Mouse (Mus musculus): ENCODE measurements around the gene Iglon5. TPM values are rescaled to one million over a fixed set of nuclear protein-coding genes. Genes with fewer than 3 reads are reported as not detected.

Iglon5 gene
- total and polyA plus RNA-seq, 2 experiments from 2014 or later = 0.08 TPM; not detected in 1

DNA sequence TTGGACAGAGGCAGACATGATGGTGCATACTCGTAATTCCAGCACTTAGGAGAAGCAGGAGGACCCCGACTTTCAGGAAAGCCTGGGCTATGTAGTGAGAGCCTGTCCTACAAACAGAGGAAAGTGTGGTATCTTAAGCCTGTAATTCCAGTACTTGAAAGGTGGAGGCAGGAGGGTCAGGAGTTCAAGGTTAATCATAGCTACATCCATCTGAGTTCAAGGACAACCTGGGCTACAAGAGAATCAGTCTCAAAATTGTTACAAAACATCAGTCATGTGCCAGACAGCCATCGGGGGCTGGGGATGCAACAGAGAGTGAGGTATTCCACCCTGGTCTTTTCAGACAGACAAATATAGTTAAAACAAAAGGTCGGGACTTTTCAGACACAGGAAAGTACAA, 57.0 kb downstream of the Iglon5 start:
- DNase-seq (ENCODE audit: low spot score) = no peak
- no peaks in the 10 kb centered on the region for H3K9me3 ChIP-seq (replicated peaks; ENCODE audit: control insufficient read depth, low read length)
- 46% methylated on average over 4 of the region's 4 CpGs for WGBS
- no peaks in the 10 kb centered on the region for H3K36me3 ChIP-seq (replicated peaks; ENCODE audit: control insufficient read depth, insufficient read depth, low read length)
- H3K9ac ChIP-seq (replicated peaks; ENCODE audit: low read depth, low read length) = no peak overlapping the region
- no peaks in the 10 kb centered on the region for H3K4me1 ChIP-seq (ENCODE audit: control insufficient read depth, insufficient read depth)
- no peaks in the 10 kb centered on the region for H3K27me3 ChIP-seq (ENCODE audit: control insufficient read depth, insufficient read depth, low read length)
- H3K4me3 ChIP-seq (ENCODE audit: low read depth, low read length) = no peak overlapping the region
- ATAC-seq (ENCODE audit: insufficient read depth, low read depth) = no peak
- H3K4me2 ChIP-seq (ENCODE audit: low read depth, low read length) = no peak overlapping the region
- no peak overlapping the region for H3K27ac ChIP-seq (ENCODE audit: low read depth)
- TF ChIP-seq CTCF (IDR thresholded peaks at IDR 0.05; ENCODE audit: low read depth) (no peak), EP300 (IDR thresholded peaks at IDR 0.05; ENCODE audit: low read depth) (no peak)

GRCm38 (mm10) chr7:43429500-43429899, 60.4 kb downstream of the Iglon5 start:
- no peaks in the 10 kb centered on the region for H3K4me1 ChIP-seq (ENCODE audit: control insufficient read depth, insufficient read depth)
- H3K4me2 ChIP-seq (ENCODE audit: low read depth, low read length) = no peak overlapping the region
- no peak overlapping the region for H3K27ac ChIP-seq (ENCODE audit: low read depth)
- H3K9me3 ChIP-seq (replicated peaks; ENCODE audit: control insufficient read depth, low read length) = no peaks in the 10 kb centered on the region
- no peak for TF ChIP-seq EP300 (IDR thresholded peaks at IDR 0.05; ENCODE audit: low read depth)
- ATAC-seq (ENCODE audit: insufficient read depth, low read depth) (no peak), DNase-seq (ENCODE audit: low spot score) (no peak)
- no peaks in the 10 kb centered on the region for H3K27me3 ChIP-seq (ENCODE audit: control insufficient read depth, insufficient read depth, low read length)
- no peak overlapping the region for H3K4me3 ChIP-seq (ENCODE audit: low read depth, low read length)
- H3K9ac ChIP-seq (replicated peaks; ENCODE audit: low read depth, low read length) = no peak overlapping the region
- H3K36me3 ChIP-seq (replicated peaks; ENCODE audit: control insufficient read depth, insufficient read depth, low read length) = no peaks in the 10 kb centered on the region
- WGBS = 41% methylated on average over 4 of the region's 4 CpGs

DNA sequence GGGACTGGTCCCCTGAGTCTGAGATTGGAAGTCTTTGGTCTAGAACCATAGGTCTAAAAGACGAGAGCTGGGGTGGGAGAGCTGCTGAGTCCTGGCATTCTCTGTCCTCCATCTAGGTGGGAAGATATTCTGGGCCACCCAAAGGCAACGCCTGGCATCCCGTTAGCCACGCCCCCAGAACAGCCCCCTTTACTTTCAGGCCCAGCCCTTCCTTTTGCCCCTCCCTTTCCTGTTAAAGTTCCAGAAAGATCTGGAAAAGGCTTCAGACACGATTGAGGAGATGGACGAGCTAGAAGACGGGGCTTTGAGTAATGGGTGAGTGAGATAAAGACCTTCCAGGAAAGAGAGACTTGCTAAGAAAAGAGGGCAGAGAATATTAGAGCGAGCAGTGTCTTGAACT, 62.5 kb downstream of the Iglon5 start, which contains the start of gene Lim2:
Lim2 (plus strand) TSS at position 265 of the 400 bp plus-strand sequence.
- TF ChIP-seq EP300 (IDR thresholded peaks at IDR 0.05; ENCODE audit: low read depth) = no peak
- TF ChIP-seq CTCF (IDR thresholded peaks at IDR 0.05; ENCODE audit: low read depth) = no peak
- Histone ChIP-seq H3K27me3 (ENCODE audit: control insufficient read depth, insufficient read depth, low read length) (no peaks in the 10 kb centered on the region), H3K9ac (replicated peaks; ENCODE audit: low read depth, low read length) (no peak within 1 kb of the TSS), H3K4me2 (ENCODE audit: low read depth, low read length) (no peak within 1 kb of the TSS), H3K4me1 (ENCODE audit: control insufficient read depth, insufficient read depth) (no peaks in the 10 kb centered on the region), H3K27ac (ENCODE audit: low read depth) (no peak within 1 kb of the TSS), H3K36me3 (replicated peaks; ENCODE audit: control insufficient read depth, insufficient read depth, low read length) (no peaks in the 10 kb centered on the region), H3K9me3 (replicated peaks; ENCODE audit: control insufficient read depth, low read length) (no peaks in the 10 kb centered on the region), H3K4me3 (ENCODE audit: low read depth, low read length) (no peak within 1 kb of the TSS)
- 68% methylated on average over 8 of the region's 8 CpGs for WGBS
- DNase-seq (ENCODE audit: low spot score) (no peak), ATAC-seq (ENCODE audit: insufficient read depth, low read depth) (no peak)

DNA sequence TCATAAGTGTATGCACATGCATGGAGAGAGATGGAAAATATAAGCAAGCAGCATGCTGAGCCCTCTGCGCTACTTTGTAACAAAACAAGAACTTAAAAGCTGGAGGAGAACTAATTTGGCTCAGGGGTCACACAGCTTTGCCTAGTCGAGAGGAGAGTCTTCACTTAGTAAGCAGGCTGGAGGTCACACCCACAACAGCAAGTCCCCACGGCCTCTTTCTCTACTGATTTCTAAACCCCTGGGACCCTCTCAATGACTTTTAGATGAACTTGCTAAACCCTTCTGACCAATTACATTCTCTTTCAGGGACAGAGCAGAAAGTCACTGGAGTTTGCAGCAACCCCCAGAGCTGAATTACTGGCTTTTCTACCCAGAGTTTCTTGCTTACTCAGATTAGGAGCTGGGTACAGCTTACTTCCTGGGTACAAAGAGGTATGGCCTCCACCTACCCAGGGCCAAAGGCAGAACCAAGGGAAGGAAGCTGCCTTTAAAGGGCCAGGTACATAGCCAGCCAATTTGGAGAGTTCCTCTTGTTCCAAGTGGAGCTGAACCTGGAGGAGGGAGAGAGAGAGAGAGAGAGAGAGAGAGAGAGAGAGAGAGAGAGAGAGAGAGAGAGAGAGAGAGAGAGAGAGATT, 65.8 kb downstream of the Iglon5 start:
- H3K4me2 ChIP-seq (ENCODE audit: low read depth, low read length) = no peak overlapping the region
- H3K27me3 ChIP-seq (ENCODE audit: control insufficient read depth, insufficient read depth, low read length) = no peaks in the 10 kb centered on the region
- H3K4me1 ChIP-seq (ENCODE audit: control insufficient read depth, insufficient read depth) = no peaks in the 10 kb centered on the region
- H3K36me3 ChIP-seq (replicated peaks; ENCODE audit: control insufficient read depth, insufficient read depth, low read length) = no peaks in the 10 kb centered on the region
- DNase-seq (ENCODE audit: low spot score) = no peak
- H3K4me3 ChIP-seq (ENCODE audit: low read depth, low read length) = no peak overlapping the region
- no peak overlapping the region for H3K27ac ChIP-seq (ENCODE audit: low read depth)
- 55% methylated on average over 3 of the region's 3 CpGs for WGBS
- TF ChIP-seq EP300 (IDR thresholded peaks at IDR 0.05; ENCODE audit: low read depth) = no peak
- no peak for TF ChIP-seq CTCF (IDR thresholded peaks at IDR 0.05; ENCODE audit: low read depth)
- no peak overlapping the region for H3K9ac ChIP-seq (replicated peaks; ENCODE audit: low read depth, low read length)
- H3K9me3 ChIP-seq (replicated peaks; ENCODE audit: control insufficient read depth, low read length) = no peaks in the 10 kb centered on the region
- no peak for ATAC-seq (ENCODE audit: insufficient read depth, low read depth)

- DNase-seq (ENCODE audit: low spot score) (peak; percentile 85), ATAC-seq (ENCODE audit: insufficient read depth, low read depth) (peak; percentile 95)
- WGBS = 6% methylated on average over 11 of the region's 11 CpGs
- Histone ChIP-seq H3K9me3 (replicated peaks; ENCODE audit: control insufficient read depth, low read length) (no peaks in the 10 kb centered on the region), H3K4me2 (ENCODE audit: low read depth, low read length) (peak overlapping the region; percentile 31; the same call in 1 of the 2 replicates), H3K27ac (ENCODE audit: low read depth) (no peak overlapping the region), H3K4me1 (ENCODE audit: control insufficient read depth, insufficient read depth) (no peaks in the 10 kb centered on the region), H3K36me3 (replicated peaks; ENCODE audit: control insufficient read depth, insufficient read depth, low read length) (no peaks in the 10 kb centered on the region), H3K9ac (replicated peaks; ENCODE audit: low read depth, low read length) (no peak overlapping the region), H3K4me3 (ENCODE audit: low read depth, low read length) (no peak overlapping the region), H3K27me3 (ENCODE audit: control insufficient read depth, insufficient read depth, low read length) (no peaks in the 10 kb centered on the region)
- TF ChIP-seq EP300 (IDR thresholded peaks at IDR 0.05; ENCODE audit: low read depth) (no peak), CTCF (IDR thresholded peaks at IDR 0.05; ENCODE audit: low read depth) (peak; percentile 96)
Measured at GRCm38 (mm10) chr7:43422995-43423617, 66.8 kb downstream of the Iglon5 start.

Small RNAs within 50 kb of the gene (microRNA-seq; reads per million reads assigned to microRNA genes)
- gene Mir7051 = 1.8 reads per million, percentile 2 among the genes with 10 or more reads in this experiment

Other genes starting within 250 kb of the Iglon5 start
- 13.1 and 16.9 TPM in 2 replicates for gene Zfp715, start 176.8 kb downstream of the Iglon5 start, total RNA-seq (2014; rRNA removed; ENCODE audit: low replicate concordance)
- 8.2 and 8.3 TPM in 2 replicates for gene Zfp715, start 176.8 kb downstream of the Iglon5 start, polyA plus RNA-seq (2015; fragmentation: Nextera tagmentation; extraction: Ambion mirVana)
- gene Siglecf, start 138.7 kb downstream of the Iglon5 start, total RNA-seq (2014; rRNA removed; ENCODE audit: low replicate concordance) = 0.12 TPM in 1 of 2 replicates, not detected in the other
- 0.07 and 0.12 TPM in 2 replicates for gene Siglecf, start 138.7 kb downstream of the Iglon5 start, polyA plus RNA-seq (2015; fragmentation: Nextera tagmentation; extraction: Ambion mirVana)
- not detected in 2 replicates for gene Siglecg, start 81.9 kb downstream of the Iglon5 start, total RNA-seq (2014; rRNA removed; ENCODE audit: low replicate concordance)
- 0.04 and 0.14 TPM in 2 replicates for gene Siglecg, start 81.9 kb downstream of the Iglon5 start, polyA plus RNA-seq (2015; fragmentation: Nextera tagmentation; extraction: Ambion mirVana)
- not detected in 2 replicates for gene Lim2, start 62.4 kb downstream of the Iglon5 start, total RNA-seq (2014; rRNA removed; ENCODE audit: low replicate concordance)
- not detected in 2 replicates for gene Lim2, start 62.4 kb downstream of the Iglon5 start, polyA plus RNA-seq (2015; fragmentation: Nextera tagmentation; extraction: Ambion mirVana)
- not detected in 2 replicates for gene Nkg7, start 53.0 kb downstream of the Iglon5 start, total RNA-seq (2014; rRNA removed; ENCODE audit: low replicate concordance)
- 0.18 and 0.33 TPM in 2 replicates for gene Nkg7, start 53.0 kb downstream of the Iglon5 start, polyA plus RNA-seq (2015; fragmentation: Nextera tagmentation; extraction: Ambion mirVana)
- gene Cldnd2, start 49.3 kb downstream of the Iglon5 start, total RNA-seq (2014; rRNA removed; ENCODE audit: low replicate concordance) = not detected in 2 replicates
- not detected in 2 replicates for gene Cldnd2, start 49.3 kb downstream of the Iglon5 start, polyA plus RNA-seq (2015; fragmentation: Nextera tagmentation; extraction: Ambion mirVana)
- gene Etfb, start 46.0 kb downstream of the Iglon5 start, total RNA-seq (2014; rRNA removed; ENCODE audit: low replicate concordance) = 396 and 434 TPM in 2 replicates
- 1,315 and 1,437 TPM in 2 replicates for gene Etfb, start 46.0 kb downstream of the Iglon5 start, polyA plus RNA-seq (2015; fragmentation: Nextera tagmentation; extraction: Ambion mirVana)
- gene Gm45233, start 45.9 kb downstream of the Iglon5 start, total RNA-seq (2014; rRNA removed; ENCODE audit: low replicate concordance) = not detected in 2 replicates
- 0.52 and 0.60 TPM in 2 replicates for gene Gm45233, start 45.9 kb downstream of the Iglon5 start, polyA plus RNA-seq (2015; fragmentation: Nextera tagmentation; extraction: Ambion mirVana)
- gene Vsig10l, start 26.9 kb downstream of the Iglon5 start, total RNA-seq (2014; rRNA removed; ENCODE audit: low replicate concordance) = 3.9 and 17.7 TPM in 2 replicates
- 2.9 and 3.1 TPM in 2 replicates for gene Vsig10l, start 26.9 kb downstream of the Iglon5 start, polyA plus RNA-seq (2015; fragmentation: Nextera tagmentation; extraction: Ambion mirVana)
- not detected in 2 replicates for gene 4931406B18Rik, start 15.9 kb upstream of the Iglon5 start, total RNA-seq (2014; rRNA removed; ENCODE audit: low replicate concordance)
- not detected in 2 replicates for gene 4931406B18Rik, start 15.9 kb upstream of the Iglon5 start, polyA plus RNA-seq (2015; fragmentation: Nextera tagmentation; extraction: Ambion mirVana)
- gene Cd33, start 54.4 kb upstream of the Iglon5 start, total RNA-seq (2014; rRNA removed; ENCODE audit: low replicate concordance) = 0.15 and 2.3 TPM in 2 replicates
- gene Cd33, start 54.4 kb upstream of the Iglon5 start, polyA plus RNA-seq (2015; fragmentation: Nextera tagmentation; extraction: Ambion mirVana) = 0.37 and 1.4 TPM in 2 replicates
- 0.19 and 0.80 TPM in 2 replicates for gene Zfp658, start 72.2 kb upstream of the Iglon5 start, total RNA-seq (2014; rRNA removed; ENCODE audit: low replicate concordance)
- gene Zfp658, start 72.2 kb upstream of the Iglon5 start, polyA plus RNA-seq (2015; fragmentation: Nextera tagmentation; extraction: Ambion mirVana) = 0.57 and 0.80 TPM in 2 replicates
- gene Zfp719, start 89.5 kb upstream of the Iglon5 start, total RNA-seq (2014; rRNA removed; ENCODE audit: low replicate concordance) = 3.6 and 7.9 TPM in 2 replicates
- 3.6 and 4.0 TPM in 2 replicates for gene Zfp719, start 89.5 kb upstream of the Iglon5 start, polyA plus RNA-seq (2015; fragmentation: Nextera tagmentation; extraction: Ambion mirVana)
- gene Zfp819, start 117.1 kb upstream of the Iglon5 start, total RNA-seq (2014; rRNA removed; ENCODE audit: low replicate concordance) = not detected in 2 replicates
- gene Zfp819, start 117.1 kb upstream of the Iglon5 start, polyA plus RNA-seq (2015; fragmentation: Nextera tagmentation; extraction: Ambion mirVana) = not detected in 2 replicates
- not detected in 2 replicates for gene Ceacam18, start 144.6 kb upstream of the Iglon5 start, total RNA-seq (2014; rRNA removed; ENCODE audit: low replicate concordance)
- not detected in 2 replicates for gene Ceacam18, start 144.6 kb upstream of the Iglon5 start, polyA plus RNA-seq (2015; fragmentation: Nextera tagmentation; extraction: Ambion mirVana)
- gene Siglece, start 170.1 kb upstream of the Iglon5 start, total RNA-seq (2014; rRNA removed; ENCODE audit: low replicate concordance) = not detected in 2 replicates
- 0.41 and 0.56 TPM in 2 replicates for gene Siglece, start 170.1 kb upstream of the Iglon5 start, polyA plus RNA-seq (2015; fragmentation: Nextera tagmentation; extraction: Ambion mirVana)
- 6.3 and 7.9 TPM in 2 replicates for gene Ctu1, start 181.9 kb upstream of the Iglon5 start, total RNA-seq (2014; rRNA removed; ENCODE audit: low replicate concordance)
- 3.6 and 3.9 TPM in 2 replicates for gene Ctu1, start 181.9 kb upstream of the Iglon5 start, polyA plus RNA-seq (2015; fragmentation: Nextera tagmentation; extraction: Ambion mirVana)
- not detected in 2 replicates for gene Klk14, start 200.3 kb upstream of the Iglon5 start, total RNA-seq (2014; rRNA removed; ENCODE audit: low replicate concordance)
- gene Klk14, start 200.3 kb upstream of the Iglon5 start, polyA plus RNA-seq (2015; fragmentation: Nextera tagmentation; extraction: Ambion mirVana) = not detected in 2 replicates
- not detected in 2 replicates for gene Klk13, start 222.5 kb upstream of the Iglon5 start, total RNA-seq (2014; rRNA removed; ENCODE audit: low replicate concordance)
- gene Klk13, start 222.5 kb upstream of the Iglon5 start, polyA plus RNA-seq (2015; fragmentation: Nextera tagmentation; extraction: Ambion mirVana) = not detected in 2 replicates

Measured in heart, postnatal 0 days (tissue).